Mouse (Mus musculus): Measurements from ENCODE around the gene Ftsj1. TPM values are rescaled to one million over a fixed set of nuclear protein-coding genes. Genes with fewer than 3 reads are reported as not detected.

Gene Ftsj1
- 11.9 and 24.0 TPM in 2 replicates for polyA plus RNA-seq (2012; rRNA removed; ENCODE audit: low replicate concordance)

GRCm38 (mm10) chrX:8252334-8253285 is at the start of gene Ftsj1:
Ftsj1 (minus strand) TSS chrX:8252406.

DNA sequence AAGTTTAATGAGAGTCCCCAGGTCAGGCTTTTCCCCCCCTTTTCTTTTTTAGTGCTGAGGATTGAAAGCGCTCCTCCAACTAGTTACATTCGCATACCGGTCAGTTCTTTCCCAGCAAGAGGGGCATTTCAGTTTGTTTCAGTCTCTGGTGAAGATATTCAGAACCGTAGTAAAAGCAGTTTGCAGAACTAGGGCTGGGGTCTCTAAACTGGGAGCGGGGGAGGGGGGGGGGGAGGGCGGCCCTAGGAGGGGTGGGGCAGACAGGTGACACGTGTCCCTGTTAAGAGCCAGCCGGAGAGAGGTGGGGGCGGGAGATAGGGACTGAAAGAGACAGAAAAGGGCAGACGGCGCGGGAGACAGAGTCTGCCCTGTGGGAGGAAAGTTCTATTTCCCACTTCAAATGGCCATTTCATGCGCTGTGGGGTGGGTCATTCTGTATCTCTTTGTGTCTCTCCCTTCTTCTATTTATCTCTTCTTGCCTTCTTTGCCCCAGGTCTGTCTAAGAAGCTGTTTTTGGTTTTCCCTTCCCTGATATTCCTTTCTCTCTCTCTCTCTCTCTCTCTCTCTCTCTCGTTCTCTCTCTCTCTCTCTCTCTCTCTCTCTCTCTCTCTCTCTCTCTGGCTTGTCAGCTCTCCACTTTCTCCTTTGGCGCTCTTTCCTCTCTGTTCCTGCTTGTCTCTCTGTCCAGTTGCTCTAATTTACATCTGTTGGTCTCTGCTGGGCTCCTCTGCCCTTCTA is 19.0 kb upstream of the Ftsj1 start, which contains the start of gene Slc38a5:
Gene Slc38a5, plus strand, starts transcription at position 51 of the 738 bp plus-strand sequence.

DNA sequence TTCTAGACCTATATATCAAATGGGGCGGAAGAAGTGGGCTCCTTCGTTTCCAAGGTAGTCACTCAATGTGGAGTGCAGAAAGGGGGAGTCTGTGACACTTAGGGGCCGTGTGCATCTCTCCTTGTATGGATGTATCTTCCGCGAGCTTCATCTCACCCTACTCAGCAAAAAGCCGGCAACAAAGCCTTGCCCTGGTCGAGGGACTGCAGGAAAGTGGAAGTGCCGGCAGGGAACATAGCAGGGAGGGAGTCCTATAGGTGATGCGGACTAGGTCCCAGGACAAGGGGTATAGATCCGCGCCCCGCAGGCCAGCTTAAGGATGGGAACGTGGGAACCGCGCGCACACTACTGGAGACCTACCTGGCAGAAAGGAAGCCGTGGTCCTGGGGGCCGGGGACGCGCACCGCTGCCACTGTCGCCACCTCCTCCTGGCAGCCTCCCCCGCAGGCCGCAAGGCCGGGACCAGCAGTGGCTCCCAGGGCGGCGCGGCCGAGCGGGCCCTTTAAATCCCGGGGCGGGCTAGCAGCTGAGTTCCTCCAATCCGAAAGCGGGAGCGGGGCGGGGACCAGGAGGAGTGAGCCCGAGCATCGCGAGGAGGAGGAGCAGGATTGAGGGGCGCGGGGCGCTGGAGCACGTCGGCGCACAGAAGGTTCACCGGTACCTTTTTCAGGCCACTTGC is 46.1 kb downstream of the Ftsj1 start, which contains the start of gene Porcn:
Gene Porcn, minus strand, starts transcription at position 511 of the 679 bp plus-strand sequence.

DNA sequence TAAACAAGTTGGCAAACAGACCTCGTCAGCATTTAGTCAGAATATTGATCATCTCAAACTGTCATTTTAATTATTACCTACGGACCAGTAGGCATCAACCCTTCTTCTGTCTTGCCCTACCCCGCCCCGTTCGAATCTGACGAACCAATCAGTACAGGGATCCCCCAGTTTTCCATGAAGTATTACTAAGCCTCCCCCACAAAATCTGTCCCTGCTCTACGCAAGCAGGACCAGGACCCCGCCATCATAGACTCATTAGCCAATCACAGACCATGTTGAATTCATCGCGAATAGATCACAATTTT is 58.8 kb downstream of the Ftsj1 start, which contains the start of gene Ebp:
Gene Ebp, minus strand, starts transcription at position 94 of the 305 bp plus-strand sequence.

Other genes with a start within 250 kb of the Ftsj1 start
- gene Glod5, start 233.9 kb downstream of the Ftsj1 start, polyA plus RNA-seq (2012; rRNA removed; ENCODE audit: low replicate concordance): 15.0 and 16.6 TPM in 2 replicates
- gene Suv39h1, start 177.6 kb downstream of the Ftsj1 start, polyA plus RNA-seq (2012; rRNA removed; ENCODE audit: low replicate concordance): 4.7 and 7.2 TPM in 2 replicates
- gene Was, start 161.9 kb downstream of the Ftsj1 start, polyA plus RNA-seq (2012; rRNA removed; ENCODE audit: low replicate concordance): 1.9 and 5.2 TPM in 2 replicates
- 53.2 and 126 TPM in 2 replicates for gene Wdr13, start 119.5 kb downstream of the Ftsj1 start, polyA plus RNA-seq (2012; rRNA removed; ENCODE audit: low replicate concordance)
- gene Rbm3, start 106.5 kb downstream of the Ftsj1 start, polyA plus RNA-seq (2012; rRNA removed; ENCODE audit: low replicate concordance): 19.6 and 25.9 TPM in 2 replicates
- gene Tbc1d25, start 76.2 kb downstream of the Ftsj1 start, polyA plus RNA-seq (2012; rRNA removed; ENCODE audit: low replicate concordance): 7.1 and 12.0 TPM in 2 replicates
- gene Ebp, start 58.9 kb downstream of the Ftsj1 start, polyA plus RNA-seq (2012; rRNA removed; ENCODE audit: low replicate concordance): 149 and 236 TPM in 2 replicates
- 5.3 and 20.6 TPM in 2 replicates for gene Porcn, start 45.9 kb downstream of the Ftsj1 start, polyA plus RNA-seq (2012; rRNA removed; ENCODE audit: low replicate concordance)
- gene Slc38a5, start 18.7 kb upstream of the Ftsj1 start, polyA plus RNA-seq (2012; rRNA removed; ENCODE audit: low replicate concordance): 0.11 and 7.0 TPM in 2 replicates
- gene Ssxb10, start 75.0 kb upstream of the Ftsj1 start, polyA plus RNA-seq (2012; rRNA removed; ENCODE audit: low replicate concordance): not detected in 2 replicates
- not detected in 2 replicates for gene Ssxb9, start 114.6 kb upstream of the Ftsj1 start, polyA plus RNA-seq (2012; rRNA removed; ENCODE audit: low replicate concordance)
- not detected in 2 replicates for gene Ssxb1, start 160.9 kb upstream of the Ftsj1 start, polyA plus RNA-seq (2012; rRNA removed; ENCODE audit: low replicate concordance)
- not detected in 2 replicates for gene Ssxb2, start 209.3 kb upstream of the Ftsj1 start, polyA plus RNA-seq (2012; rRNA removed; ENCODE audit: low replicate concordance)